Mouse (Mus musculus): ENCODE results near the gene Gm28230.
A peak's percentile ranks its signal among the peaks of the same experiment; 100 is the strongest.

The Gm28230 gene

DNA sequence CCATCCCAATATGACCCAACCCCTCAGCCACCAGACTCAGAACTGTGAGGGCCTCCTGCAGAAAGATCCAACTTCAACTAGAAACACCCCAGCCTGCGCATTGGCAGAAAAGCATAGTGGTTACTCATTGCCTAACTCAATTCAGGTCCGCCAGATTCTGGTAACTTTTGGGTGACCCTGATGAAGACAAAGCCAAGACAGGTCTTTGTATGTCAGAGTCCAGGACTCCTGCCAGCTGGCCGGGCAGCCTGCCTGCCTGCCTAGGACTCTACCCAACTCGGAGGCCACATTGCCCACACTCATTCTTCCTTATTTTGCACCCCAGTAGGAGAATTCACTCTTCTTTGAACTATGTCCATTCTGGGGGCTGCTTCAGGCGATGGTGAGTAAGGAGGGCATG lies at the start of gene Gm28230:
Gene Gm28230, plus strand, starts transcription at position 178 of the 400 bp plus-strand sequence.
- DNase-seq (ENCODE audit: low spot score), result no peak

DNA sequence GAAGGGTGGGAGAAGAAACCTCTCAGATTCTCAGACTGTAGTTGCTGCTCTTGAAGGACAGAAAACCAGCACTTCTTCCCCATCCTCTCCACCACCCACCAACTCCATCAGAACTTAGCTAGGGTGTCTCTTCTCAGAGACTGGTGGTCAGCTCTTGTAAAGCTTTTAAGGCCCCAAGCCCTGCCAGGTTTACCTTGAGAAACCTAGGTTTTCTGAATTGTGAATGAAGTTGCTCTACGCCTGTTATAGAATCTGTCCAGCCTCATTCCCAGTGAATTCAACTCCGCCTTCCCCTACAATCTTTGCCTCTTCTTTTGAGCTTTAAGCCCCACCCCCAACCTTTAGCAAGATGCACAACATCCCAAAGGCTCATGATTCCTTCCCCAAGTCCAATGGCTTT lies 49.4 kb upstream of the Gm28230 start:
- DNase-seq (ENCODE audit: low spot score), result no peak

DNA sequence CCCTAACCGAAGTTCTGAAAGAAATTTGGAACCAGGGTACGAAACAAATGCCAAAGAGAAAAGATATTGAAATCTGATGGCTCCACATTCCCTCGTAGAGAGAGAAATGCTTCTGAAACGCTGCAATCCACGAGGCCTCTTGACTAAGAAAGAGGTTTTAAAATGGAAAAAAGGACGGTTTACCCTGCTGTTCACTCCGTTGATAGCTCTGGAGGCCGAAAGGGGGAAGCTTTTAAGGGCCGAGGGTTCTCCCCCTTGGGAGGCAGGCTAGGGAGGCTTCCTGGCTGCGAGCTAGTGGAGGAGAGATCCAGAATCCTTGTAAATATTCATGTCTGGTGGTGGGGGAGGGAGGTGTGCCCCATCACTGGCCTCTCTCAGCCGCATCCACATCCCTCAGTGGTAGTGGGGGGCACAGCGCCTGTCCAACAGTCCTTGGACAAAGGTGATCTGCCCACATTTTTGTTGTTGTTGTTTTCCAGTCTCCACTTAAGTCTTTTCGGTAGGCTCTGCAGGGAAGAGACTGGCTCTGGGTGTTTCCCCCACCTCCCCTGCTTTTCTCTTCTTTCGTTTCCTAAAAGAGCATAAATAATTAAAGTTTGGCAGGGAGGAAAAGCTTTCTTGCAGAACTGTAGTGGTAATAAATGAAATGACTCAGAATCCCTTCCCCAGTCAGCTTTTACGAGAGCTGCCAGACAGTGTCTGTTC lies 47.5 kb upstream of the Gm28230 start, which contains the start of gene Hoxd11:
Gene Hoxd11, plus strand, starts transcription at position 667 of the 705 bp plus-strand sequence.
- no peak for DNase-seq (ENCODE audit: low spot score)

DNA sequence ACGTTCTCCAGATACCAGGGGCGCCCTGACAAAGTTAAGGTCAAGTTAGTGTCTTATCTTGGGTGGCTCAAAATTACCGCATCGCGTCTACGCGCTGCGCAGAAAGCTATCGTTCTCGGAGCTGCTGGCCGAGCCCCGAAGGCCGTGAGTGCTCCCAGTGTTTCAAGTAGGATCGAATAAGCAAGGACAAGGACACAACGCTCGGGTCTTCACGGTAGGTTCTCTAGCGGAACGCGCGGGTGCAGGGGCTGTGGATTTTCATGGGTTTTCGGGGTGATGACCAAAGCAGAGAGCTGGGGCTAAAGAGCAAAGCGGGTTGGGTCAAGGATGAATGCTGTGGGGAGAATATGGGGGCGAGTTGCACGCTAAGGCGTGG lies 46.9 kb upstream of the Gm28230 start:
- no peak for DNase-seq (ENCODE audit: low spot score)

DNA sequence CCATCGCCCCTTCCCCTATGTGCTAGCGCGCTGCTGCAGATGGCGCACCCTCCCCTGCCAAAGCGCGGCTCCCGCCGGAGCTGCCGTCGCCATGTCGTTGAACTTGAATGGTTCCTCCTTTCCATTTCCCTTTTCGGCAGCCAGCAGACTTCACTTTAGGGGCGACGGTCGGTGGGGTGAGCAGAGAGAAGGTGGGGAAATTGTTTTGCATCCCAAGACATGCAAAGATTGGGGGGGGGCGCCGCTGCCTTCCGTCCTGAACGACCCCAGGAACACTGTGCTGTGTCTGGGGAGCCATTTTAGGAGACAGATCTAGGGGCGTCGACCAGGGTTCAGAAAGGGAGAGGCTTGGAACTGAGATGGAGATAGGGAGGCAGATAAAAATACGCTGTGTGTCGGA lies 46.5 kb upstream of the Gm28230 start:
- no peak for DNase-seq (ENCODE audit: low spot score)

DNA sequence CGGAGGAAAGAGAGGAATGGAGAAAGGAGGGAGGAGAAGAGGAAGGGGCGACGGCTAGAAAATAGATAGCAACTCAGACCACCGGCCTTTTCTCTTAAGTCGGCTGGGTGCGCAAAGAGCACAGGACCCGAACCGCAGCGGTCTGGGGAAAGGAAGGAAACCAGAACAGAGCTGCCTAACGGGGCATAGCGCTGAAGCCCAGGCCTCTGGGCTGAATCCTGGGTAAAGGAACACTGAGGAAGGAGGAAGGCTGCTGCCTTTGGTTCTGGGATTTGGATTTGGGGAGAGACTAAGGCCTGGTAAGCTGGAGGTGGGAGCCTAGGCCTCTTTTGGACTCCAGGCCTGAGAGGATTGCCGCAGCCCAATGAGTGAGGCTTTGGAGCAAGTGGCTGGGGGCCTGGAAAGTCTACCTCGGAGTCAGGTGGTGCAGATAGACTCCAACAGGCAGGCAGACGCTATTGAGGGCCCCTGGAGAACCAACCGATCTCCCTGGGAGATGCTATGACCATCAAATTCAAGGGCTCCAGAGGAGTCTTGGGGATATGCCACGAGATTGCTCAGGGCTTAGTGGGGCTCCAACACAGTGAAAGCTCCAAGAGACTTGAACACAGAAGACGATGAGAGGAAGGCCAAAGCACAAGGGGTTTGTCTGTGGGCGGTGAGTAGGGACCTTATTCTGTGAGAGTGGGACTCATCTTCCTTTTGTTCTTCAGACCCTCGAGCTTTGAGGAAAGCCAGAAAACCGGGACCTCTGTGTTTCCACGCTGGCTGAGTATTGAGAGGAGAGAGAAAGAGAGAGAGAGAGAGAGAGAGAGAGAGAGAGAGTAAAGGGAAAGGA lies 45.7 kb upstream of the Gm28230 start:
- no peak for DNase-seq (ENCODE audit: low spot score)

DNA sequence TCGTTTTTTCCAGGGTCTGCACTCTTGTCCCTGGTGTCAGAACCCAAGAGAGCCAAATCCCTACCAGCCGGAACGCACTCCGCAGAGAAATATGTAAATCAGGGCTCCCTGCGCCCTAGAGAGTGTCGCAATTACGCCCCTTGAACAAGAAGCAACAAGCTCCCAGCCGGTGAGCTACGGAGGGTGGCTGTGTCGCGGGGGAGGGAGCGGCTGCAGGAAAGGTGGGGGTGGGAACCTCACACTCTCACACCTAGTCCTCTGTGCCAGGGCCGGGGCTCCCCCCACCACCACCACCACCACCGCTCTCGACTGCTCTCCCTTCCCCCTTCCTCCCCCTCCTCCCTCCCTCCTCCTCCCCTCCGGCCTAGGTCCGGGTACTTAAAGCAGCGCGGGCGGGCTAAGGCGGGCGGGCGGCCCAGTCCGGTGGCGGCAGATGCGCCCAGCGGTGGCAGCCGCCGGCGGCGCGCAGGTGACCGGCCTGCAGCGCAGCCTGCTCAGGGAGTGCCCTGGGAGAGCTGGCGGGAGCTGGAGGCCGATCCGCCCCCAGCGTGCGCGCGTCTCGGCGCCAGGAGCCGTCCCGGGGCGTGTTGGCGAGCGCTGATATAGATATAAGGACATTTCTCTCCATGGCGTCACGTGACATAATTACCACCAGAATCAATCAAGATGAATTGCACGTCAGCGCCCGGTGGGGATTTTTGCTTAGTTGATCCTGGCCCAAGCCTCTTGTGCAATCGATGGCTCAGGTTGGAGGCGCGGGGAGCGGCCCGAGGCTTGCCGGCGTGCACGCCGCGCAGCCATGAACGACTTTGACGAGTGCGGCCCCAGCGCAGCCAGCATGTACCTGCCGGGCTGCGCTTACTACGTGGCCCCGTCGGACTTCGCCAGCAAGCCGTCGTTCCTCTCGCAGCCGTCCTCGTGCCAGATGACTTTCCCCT lies 44.7 kb upstream of the Gm28230 start:
- no peak for DNase-seq (ENCODE audit: low spot score)

DNA sequence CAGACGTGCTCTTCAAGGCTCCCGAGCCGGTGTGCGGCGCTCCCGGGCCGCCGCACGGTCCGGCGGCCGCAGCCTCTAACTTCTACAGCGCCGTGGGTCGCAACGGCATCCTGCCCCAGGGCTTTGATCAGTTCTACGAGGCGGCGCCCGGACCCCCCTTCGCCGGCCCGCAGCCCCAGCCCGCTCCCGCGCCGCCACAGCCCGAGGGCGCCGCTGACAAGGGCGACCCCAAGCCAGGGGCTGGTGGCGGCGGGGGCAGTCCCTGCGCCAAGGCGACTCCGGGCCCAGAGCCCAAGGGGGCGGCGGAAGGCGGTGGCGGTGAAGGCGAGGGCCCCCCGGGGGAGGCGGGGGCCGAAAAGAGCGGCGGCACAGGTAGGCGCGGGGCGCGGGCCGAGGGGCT lies 43.7 kb upstream of the Gm28230 start:
- no peak for DNase-seq (ENCODE audit: low spot score)

DNA sequence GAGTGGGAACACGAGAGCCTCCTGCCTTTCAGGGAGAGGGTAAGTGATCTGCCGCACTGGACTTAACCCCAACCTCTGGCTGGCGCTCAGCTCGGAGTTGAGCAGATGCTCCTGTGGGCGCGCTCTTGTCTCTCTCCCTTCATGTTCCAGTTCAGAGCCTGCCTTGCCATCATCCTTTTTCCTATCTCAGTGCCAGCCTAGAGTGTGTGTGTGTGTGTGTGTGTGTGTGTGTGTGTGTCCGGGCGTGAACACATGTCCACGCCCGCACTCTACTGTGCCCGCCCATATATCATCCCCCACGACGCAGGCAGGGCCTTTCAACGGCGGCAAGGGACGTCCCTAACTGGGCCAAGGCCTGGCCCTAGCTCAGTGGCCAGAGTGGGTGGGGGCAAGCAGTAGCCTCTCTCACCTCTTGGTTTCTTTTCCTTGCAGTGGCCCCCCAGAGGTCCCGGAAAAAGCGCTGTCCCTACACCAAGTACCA lies 43.0 kb upstream of the Gm28230 start:
- no peak for DNase-seq (ENCODE audit: low spot score)

DNA sequence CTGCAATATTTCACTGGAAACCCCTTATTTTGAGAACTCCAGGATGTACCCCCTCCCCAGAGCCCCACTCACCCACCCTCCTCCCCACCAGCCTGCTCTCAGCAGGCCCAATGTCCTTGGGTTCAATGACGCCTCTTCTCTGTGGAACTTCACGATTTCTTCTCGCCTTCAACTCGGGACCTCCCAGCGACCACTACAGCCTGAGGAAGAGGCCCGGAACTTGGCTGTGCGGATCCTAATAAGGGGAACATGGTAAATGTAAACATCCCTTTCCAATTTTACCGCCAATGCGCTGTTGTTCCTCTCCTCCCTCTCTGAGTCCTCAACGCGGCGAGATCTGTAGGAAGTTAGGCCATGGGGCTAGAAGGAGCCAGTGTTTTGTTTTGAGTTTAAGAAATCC lies 42.4 kb upstream of the Gm28230 start:
- no peak for DNase-seq (ENCODE audit: low spot score)

DNA sequence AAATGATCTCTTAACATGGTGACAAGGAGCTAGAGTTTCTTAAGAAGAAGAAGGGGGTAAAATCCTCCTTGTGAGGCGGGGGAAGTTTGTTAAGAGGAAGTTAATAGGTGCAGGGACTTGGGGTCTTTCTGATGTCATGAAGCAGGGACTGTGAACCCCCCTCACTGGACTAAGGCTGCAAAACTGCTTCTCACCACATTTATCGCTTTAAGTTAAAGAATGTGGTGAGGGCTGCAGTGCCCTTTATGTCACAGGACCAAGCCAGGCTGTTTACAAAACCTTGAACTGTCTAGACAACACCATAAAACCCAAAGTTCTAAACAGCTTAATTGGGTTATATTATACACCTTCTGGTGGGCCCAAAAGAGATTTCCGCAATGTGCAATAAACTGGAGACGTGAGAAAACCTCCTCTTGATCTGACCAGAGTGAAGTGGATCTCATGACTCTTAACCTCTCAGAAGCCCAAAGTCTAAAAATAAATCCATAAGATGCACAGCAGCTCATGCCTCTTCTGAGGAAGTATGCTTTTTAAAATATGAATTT lies 41.4 kb upstream of the Gm28230 start:
- no peak for DNase-seq (ENCODE audit: low spot score)

DNA sequence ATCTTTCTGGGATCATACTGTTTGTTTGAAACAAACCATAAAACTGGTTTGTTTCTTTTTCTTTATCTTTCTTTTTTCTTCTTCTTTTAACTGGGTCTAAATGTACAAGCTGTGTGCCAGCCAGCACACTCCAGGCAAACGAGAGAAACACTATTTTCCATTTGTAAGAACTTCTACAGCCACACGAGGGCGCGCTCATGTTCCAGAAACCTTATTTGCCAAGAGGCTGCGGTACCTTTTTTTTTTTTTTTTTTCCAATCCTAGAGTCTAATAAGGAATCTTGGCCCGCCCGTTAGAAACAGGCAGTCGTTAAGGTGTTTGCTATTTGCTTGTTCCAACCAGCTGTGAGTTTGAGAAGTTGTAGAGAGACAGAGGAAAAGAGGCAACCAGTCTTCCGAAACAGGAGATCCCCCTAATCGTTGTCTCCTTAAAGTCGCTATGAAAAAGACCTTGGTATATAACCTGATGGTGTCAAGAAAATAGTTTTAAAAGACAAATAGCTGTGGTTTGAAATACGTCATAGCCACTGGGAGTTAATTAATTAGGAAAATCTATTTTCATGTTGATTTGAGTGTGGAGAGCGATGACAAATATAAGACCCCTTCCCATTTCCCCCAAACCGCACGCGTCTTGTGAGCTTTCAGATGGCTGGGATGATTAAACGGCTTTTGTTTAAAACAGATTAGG lies 40.1 kb upstream of the Gm28230 start:
- DNase-seq (ENCODE audit: low spot score), result peak; percentile 48

DNA sequence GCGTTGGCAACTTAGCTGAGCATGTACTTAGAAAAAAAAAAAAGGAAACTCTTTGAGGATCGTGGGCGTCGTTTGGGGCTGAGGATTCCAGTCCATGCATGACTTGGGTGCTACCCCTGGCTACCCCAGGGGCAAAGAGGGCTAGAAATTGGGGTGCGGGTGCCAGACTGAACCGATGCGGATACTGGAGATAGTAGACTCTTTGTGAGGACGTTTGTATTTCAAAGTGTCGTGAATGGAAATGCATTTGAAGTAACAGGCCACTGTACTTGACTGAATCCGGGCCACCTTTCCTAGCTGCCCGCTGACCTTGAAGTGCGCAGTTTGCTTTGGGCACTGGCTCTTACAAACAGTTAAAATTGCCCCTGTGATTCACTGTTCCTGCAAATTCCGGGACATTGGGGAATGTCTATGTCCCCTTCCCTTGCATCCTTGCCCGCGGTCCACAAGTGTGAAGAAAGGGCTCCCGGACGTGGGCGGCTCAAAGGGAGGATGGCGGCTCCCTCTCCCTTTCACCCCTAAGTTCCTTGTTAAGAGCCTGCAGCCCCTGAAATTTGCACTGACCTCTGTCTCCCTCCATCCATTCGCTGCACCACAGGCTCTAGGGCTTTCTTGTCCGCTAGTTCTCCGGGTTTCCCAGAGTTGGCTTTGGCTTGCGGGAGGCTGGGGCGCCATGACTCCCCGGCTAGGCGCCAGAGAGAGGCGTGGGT lies 39.4 kb upstream of the Gm28230 start:
- no peak for DNase-seq (ENCODE audit: low spot score)

DNA sequence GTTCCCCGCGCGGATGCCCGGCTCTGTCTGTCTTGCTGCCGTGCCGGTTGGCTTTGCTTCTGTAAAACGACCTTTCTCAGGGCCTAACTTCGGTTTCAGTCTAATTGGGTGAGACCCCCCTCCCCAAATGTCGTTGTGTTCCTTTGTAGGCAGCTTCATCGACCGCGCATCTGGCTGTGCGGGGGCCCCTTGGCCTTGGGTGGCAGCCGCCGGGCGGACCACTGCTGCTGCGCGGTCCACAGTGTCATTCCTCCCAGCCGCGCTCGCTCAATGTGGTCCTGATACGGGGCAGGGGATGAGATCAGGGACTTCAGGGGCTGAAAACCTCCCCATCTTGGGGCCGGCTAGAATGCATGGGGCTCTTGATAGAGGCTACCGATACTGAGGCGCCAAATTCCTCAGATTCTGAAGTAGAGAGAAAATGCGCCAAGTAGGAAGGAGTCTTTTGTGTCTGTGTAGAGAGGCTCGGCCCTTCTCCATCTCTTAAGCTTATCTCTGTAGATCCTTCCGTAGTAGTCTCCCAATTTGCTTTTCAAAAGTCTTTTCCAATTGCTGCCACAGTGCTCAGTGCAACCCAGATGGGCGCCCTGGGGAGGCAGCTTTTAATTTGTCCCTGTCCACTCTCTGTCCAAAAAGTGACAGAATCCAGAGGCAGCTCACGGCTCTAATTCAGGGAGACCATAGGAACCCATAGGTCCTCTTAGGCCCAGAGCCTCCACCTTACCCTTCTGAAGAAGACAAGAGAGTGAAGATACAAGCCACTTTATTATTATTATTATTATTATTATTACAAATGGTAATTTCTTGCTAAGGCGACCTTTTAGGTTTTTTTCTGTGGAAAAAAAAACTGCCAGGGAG lies 38.6 kb upstream of the Gm28230 start:
- DNase-seq (ENCODE audit: low spot score), result no peak

DNA sequence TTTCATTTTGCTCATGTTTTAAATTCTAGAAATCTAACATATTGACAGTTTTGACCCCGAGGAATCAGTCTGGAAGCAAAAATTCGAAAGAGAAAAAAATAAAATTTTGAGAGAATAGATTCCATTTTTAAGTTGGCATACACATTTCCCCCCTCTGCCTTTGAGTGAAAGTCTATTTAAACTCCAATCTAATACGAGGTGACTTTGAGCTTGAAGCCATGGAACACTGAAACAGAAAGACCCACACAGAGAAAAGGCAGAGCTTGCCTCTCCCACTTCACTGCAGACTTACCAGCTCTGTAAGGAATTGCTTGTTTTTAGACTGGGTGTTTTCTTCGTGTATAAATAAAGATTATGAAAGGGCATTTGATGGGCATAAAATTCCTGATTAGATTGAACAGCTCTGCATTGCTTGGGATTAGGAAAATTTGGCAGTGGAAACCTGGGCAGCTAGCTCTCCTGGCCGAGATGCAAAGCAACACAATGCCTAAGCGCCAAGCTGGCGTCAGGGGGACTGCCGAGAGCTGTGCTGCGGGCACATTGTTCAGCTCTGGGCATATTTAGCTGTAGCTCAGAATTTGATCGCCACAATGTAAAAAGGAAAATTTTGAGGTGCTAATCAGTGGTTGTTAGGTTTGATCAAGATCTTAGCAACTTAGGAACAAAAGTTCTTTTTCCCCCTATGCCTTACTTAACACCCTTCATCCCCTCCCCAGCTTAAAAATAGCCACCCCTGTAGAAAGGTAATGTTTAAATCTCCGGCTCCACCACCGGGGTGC lies 37.5 kb upstream of the Gm28230 start:
- DNase-seq (ENCODE audit: low spot score), result no peak

DNA sequence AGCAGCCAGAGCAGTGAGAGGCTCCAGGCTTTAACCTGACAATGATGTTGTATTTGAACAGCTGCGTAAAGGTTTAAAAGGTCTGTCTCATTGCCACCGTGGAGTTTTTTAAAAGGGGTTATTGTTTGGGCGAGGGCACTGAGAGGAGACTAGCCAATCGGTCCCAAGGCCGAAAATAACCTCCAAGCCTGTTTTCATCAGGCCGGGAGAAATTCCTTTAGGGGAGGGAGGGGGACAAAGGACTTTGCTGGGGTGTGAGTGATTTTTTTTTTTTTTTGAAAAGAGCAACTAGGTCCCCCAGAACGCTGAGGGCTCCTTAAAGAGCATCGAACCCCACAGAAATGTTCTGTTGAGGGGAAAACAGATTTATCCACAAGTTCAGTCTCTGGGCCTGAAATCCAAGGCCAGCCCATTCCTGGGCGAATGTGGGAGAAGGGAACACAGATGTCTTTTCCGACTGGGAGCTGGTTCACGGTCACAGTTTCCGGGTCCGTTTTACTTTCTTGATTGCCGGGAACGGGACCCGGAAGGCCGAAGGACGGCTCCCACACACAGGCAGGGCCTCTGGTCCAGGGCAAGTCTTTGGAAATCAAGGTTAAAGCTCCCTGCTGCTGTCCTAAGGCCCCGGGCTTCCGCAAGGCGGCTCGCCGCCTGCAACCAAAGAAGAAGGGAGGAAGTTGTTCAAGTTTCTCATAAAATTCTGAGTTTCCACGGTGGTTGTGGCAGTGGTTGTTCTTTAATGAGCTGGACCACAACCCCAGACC lies 36.8 kb upstream of the Gm28230 start:
- DNase-seq (ENCODE audit: low spot score), result no peak

DNA sequence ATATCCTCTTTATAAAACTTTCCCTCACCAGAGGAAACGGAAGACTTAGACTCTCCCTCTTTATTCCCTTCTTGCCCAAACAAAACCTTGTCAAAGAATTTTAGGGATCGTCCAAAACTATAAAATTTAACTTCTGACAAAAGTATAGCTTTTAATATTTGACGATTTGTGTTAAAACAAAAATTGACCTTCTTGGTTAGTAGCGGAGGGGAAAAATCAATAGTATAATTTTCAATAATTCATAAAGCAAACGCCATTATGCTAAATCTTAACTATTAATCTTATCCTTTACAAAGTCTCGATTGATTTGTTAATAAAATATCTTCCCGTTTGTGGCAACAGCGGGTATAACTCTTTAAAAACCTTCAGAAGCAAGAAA lies 36.2 kb upstream of the Gm28230 start:
- no peak for DNase-seq (ENCODE audit: low spot score)

Measured in layer of hippocampus, adult 11-12 months (tissue).